Mouse (Mus musculus) left cerebral cortex, adult 18-20 months (tissue): ENCODE measurements at regions not wholly inside any gene's neighbourhood (a gene's known extent, or its start where the extent isn't known, plus 50 kb on each side); places are given as distances from the start of the nearest gene placed in this dataset.
"Not testable (repeated sequence)": the region's sequence is repeated elsewhere in the genome, so short reads cannot be mapped to it uniquely, and the experiment has no call there.

Experiments used
- DNase-seq, 2 experiments: peaks; one replicate each; pipeline ENCODE4 v3.0.0; 2021 to 2022; ENCODE audit warnings: low spot score in 2 of 2, mixed read lengths in 1 of 2

GRCm38 (mm10) chr1:189584831-189585230, 103.1 kb downstream of the Cenpf start:
- DNase-seq: no peak

GRCm38 (mm10) chr1:189581427-189581826, 106.5 kb downstream of the Cenpf start:
- no peak for DNase-seq

- peak; percentile 20 to 37 for DNase-seq
These were observed 108.5 kb downstream of the Cenpf start for GRCm38 (mm10) chr1:189579358-189579757.

- no peak for DNase-seq
These were observed 111.4 kb downstream of the Cenpf start for GRCm38 (mm10) chr1:189576311-189577002.

- no peak for DNase-seq
These were observed 112.2 kb downstream of the Cenpf start for GRCm38 (mm10) chr1:189575525-189576240.

GRCm38 (mm10) chr1:189566491-189566890, 121.4 kb downstream of the Cenpf start:
- DNase-seq: no peak

- DNase-seq: no peak
These were observed 126.1 kb downstream of the Cenpf start for GRCm38 (mm10) chr1:189561831-189562230.

GRCm38 (mm10) chr1:189560576-189560975, 127.3 kb downstream of the Cenpf start:
- DNase-seq: no peak

GRCm38 (mm10) chr1:189550851-189551250, 137.0 kb downstream of the Cenpf start:
- DNase-seq: no peak

- DNase-seq: peak in 1 of 2 experiments; percentile 7
These were observed 130.8 kb upstream of the Kcnk2 start for GRCm38 (mm10) chr1:189532834-189533233.

- DNase-seq: no peak
These were observed 124.3 kb upstream of the Kcnk2 start for GRCm38 (mm10) chr1:189526329-189526728.

GRCm38 (mm10) chr1:189515476-189515875, 113.4 kb upstream of the Kcnk2 start:
- peak; percentile 19 to 28 for DNase-seq

- DNase-seq: no peak
These were observed 111.3 kb upstream of the Kcnk2 start for GRCm38 (mm10) chr1:189513358-189513757.

- DNase-seq: not testable (repeated sequence)
These were observed 105.2 kb upstream of the Kcnk2 start for GRCm38 (mm10) chr1:189507301-189507700.

- no peak for DNase-seq
These were observed 97.6 kb upstream of the Kcnk2 start for GRCm38 (mm10) chr1:189499703-189500102.

- no peak for DNase-seq
These were observed 97.1 kb upstream of the Kcnk2 start for GRCm38 (mm10) chr1:189499141-189499540.

GRCm38 (mm10) chr1:189497031-189497430, 95.0 kb upstream of the Kcnk2 start:
- DNase-seq: no peak

- peak; percentile 31 to 41 for DNase-seq
These were observed 93.5 kb upstream of the Kcnk2 start for GRCm38 (mm10) chr1:189495386-189496150.

- DNase-seq: no peak
These were observed 92.8 kb upstream of the Kcnk2 start for GRCm38 (mm10) chr1:189494896-189495295.

- DNase-seq: no peak
These were observed 83.3 kb upstream of the Kcnk2 start for GRCm38 (mm10) chr1:189485336-189485735.

- DNase-seq: no peak
These were observed 81.3 kb upstream of the Kcnk2 start for GRCm38 (mm10) chr1:189483331-189483730.

- DNase-seq: no peak
These were observed 76.0 kb upstream of the Kcnk2 start for GRCm38 (mm10) chr1:189478051-189478450.
